ENCODE assay signal across 17 mouse cellular contexts in the genomic region with DNA sequence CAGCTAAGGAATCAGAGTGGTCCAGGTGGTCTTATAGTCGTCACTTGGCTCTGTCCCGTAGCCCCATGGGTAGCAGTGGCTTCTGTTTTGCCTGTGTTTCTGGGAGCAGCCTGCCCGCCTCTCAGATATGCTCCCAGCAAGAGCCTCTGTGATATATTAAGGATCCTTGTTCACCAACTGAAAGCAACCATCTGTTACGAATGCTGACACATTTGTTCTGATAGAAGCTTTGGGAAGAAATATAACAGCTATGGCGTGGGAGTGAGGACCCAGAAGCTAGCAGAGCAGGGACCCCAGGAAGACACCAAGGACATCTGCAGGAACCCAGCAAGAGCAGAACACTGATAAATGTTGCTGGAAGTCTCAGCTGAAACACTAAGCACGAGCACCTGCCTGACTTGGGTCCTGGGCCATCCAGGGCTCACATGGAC.
DNase-seq lines count a peak whose midpoint lies in the region; ATAC-seq and TF ChIP-seq lines count a peak whose summit lies in the region.
"Had no signal": no experiment of that assay in that cellular context is flagged by ENCODE, and none has a peak within 500 bp of the region (broad histone marks: within the 10 kb centered on the region; RNA-seq: fewer than 3 reads in every experiment).

No protein-coding gene starts in this region.

- peak; percentile 55 for DNase-seq in right cerebral cortex, adult 18-20 months
- no peak for DNase-seq in right cerebral cortex, postnatal 14 days
- peak; percentile 10 to 20 for DNase-seq in frontal cortex, postnatal 10 days (ENCODE audit: low spot score in 2 of 2)
- peak; percentile 44 to 56 for DNase-seq in layer of hippocampus, postnatal 36 days
- no peak for DNase-seq in lung, adult 2 months
- DNase-seq: kidney, adult 11 months had no signal

- ATAC-seq in neural tube, embryonic 15.5 days (ENCODE audit: low FRiP score): no peak
- ATAC-seq in granulocyte monocyte progenitor cell, adult 5-6 weeks (replicated peaks; ENCODE audit: poor library complexity, severe bottlenecking): no peak
- ATAC-seq in CD4-positive, CD25-positive, alpha-beta regulatory T cell, adult 4 months: no peak
- ATAC-seq: forebrain, embryonic 13.5 days; lung, postnatal 0 days; Patski had no signal

- H3K27ac ChIP-seq in neural tube, embryonic 15.5 days (replicated peaks): no peak overlapping the region
- H3K27ac ChIP-seq: forebrain, embryonic 13.5 days; heart, embryonic 10.5 days; hindbrain, embryonic 10.5 days; limb, embryonic 15.5 days; midbrain, embryonic 12.5 days; neural tube, embryonic 12.5 days had no signal

- H3K9ac ChIP-seq in neural tube, embryonic 15.5 days (replicated peaks): no peak overlapping the region
- H3K9ac ChIP-seq: forebrain, embryonic 13.5 days; limb, embryonic 15.5 days; midbrain, embryonic 12.5 days; neural tube, embryonic 12.5 days had no signal

- no peak overlapping the region for H3K4me2 ChIP-seq in neural tube, embryonic 15.5 days
- H3K4me2 ChIP-seq: forebrain, embryonic 13.5 days; limb, embryonic 15.5 days; midbrain, embryonic 12.5 days; neural tube, embryonic 12.5 days had no signal

- TF ChIP-seq CTCF in lung, adult 2 months (IDR thresholded peaks at IDR 0.05; ENCODE audit: insufficient read depth, low read length): no peak

- 64% methylated on average over 6 of the region's 6 CpGs for WGBS in neural tube, embryonic 15.5 days
- 64% methylated on average over 6 of the region's 6 CpGs for WGBS in lung, adult 2 months

- TF ChIP-seq POLR2A in lung, adult 2 months (IDR thresholded peaks at IDR 0.05; ENCODE audit: borderline replicate concordance, extremely low read depth, low read depth, low read length): no peak

- no peaks in the 10 kb centered on the region for H3K9me3 ChIP-seq in neural tube, embryonic 15.5 days (replicated peaks)
- H3K9me3 ChIP-seq: forebrain, embryonic 13.5 days; heart, embryonic 10.5 days; hindbrain, embryonic 10.5 days; limb, embryonic 15.5 days; midbrain, embryonic 12.5 days; neural tube, embryonic 12.5 days had no signal

- H3K4me1 ChIP-seq in neural tube, embryonic 15.5 days: no peaks in the 10 kb centered on the region
- H3K4me1 ChIP-seq in lung, adult 2 months (ENCODE audit: control insufficient read depth, insufficient read depth, low read length): no peaks in the 10 kb centered on the region
- H3K4me1 ChIP-seq: forebrain, embryonic 13.5 days; heart, embryonic 10.5 days; hindbrain, embryonic 10.5 days; limb, embryonic 15.5 days; midbrain, embryonic 12.5 days; neural tube, embryonic 12.5 days had no signal

- H3K4me3 ChIP-seq in neural tube, embryonic 15.5 days (replicated peaks): no peak overlapping the region
- no peak overlapping the region for H3K4me3 ChIP-seq in lung, adult 2 months (replicated peaks; ENCODE audit: extremely low read depth, low read depth, low read length)
- H3K4me3 ChIP-seq: forebrain, embryonic 13.5 days; heart, embryonic 10.5 days; hindbrain, embryonic 10.5 days; limb, embryonic 15.5 days; midbrain, embryonic 12.5 days; neural tube, embryonic 12.5 days had no signal

- H3K36me3 ChIP-seq in neural tube, embryonic 15.5 days: no peaks in the 10 kb centered on the region
- H3K36me3 ChIP-seq: heart, embryonic 10.5 days; hindbrain, embryonic 10.5 days; limb, embryonic 15.5 days; midbrain, embryonic 12.5 days; neural tube, embryonic 12.5 days had no signal

- no peaks in the 10 kb centered on the region for H3K27me3 ChIP-seq in neural tube, embryonic 15.5 days (replicated peaks)
- H3K27me3 ChIP-seq: forebrain, embryonic 13.5 days; limb, embryonic 15.5 days; midbrain, embryonic 12.5 days; neural tube, embryonic 12.5 days had no signal

Comparison
In these comparisons a context has a peak if more than half of its experiments do, and no peak if none do; other contexts are left out.
1. DNase-seq: peak in right cerebral cortex, adult 18-20 months (single experiment), frontal cortex, postnatal 10 days (2 of 2) and layer of hippocampus, postnatal 36 days (2 of 2); none in right cerebral cortex, postnatal 14 days (single experiment) and lung, adult 2 months (single experiment).